Mouse (Mus musculus) stomach, embryonic 16.5 days (tissue): Measurements from ENCODE around the gene Col9a2. TPM values are rescaled to one million over a fixed set of nuclear protein-coding genes. Genes with fewer than 3 reads are reported as not detected.

Experiments
- ATAC-seq: fragments of 200-750 bp; cut with Nextera tagmentation; 2 replicates; pipeline ENCODE4 v1.8.0; 2017; ENCODE audit warnings: moderate number of reproducible peaks, moderate TSS enrichment; ENCODE audit not compliant: insufficient read depth, low FRiP score
- H3K27ac ChIP-seq: fragments of 300-500 bp; sonication (generic); 2 replicates; pipeline ENCODE4 v1.5.1; 2014; ENCODE audit warnings: low read length
- H3K27me3 ChIP-seq: fragments of 300-500 bp; sonication (generic); 2 replicates; pipeline ENCODE4 v1.6.1; 2014; ENCODE audit warnings: low read length, control low read depth, mixed read lengths; ENCODE audit not compliant: control insufficient read depth, insufficient read depth
- H3K36me3 ChIP-seq: fragments of 300-500 bp; sonication (generic); 2 replicates; pipeline ENCODE4 v1.6.1; 2014; ENCODE audit warnings: low read length; ENCODE audit not compliant: control insufficient read depth, insufficient read depth
- H3K4me1 ChIP-seq: fragments of 300-500 bp; sonication (generic); 2 replicates; pipeline ENCODE4 v1.6.1; 2014; ENCODE audit warnings: low read length, control low read depth, mixed read lengths; ENCODE audit not compliant: control insufficient read depth, insufficient read depth
- H3K4me2 ChIP-seq: fragments of 300-500 bp; sonication (generic); 2 replicates; pipeline ENCODE4 v1.6.1; 2014; ENCODE audit warnings: low read depth, low read length, mixed read lengths
- H3K4me3 ChIP-seq: fragments of 300-500 bp; sonication (generic); replicated peaks from 2 replicates; pipeline ENCODE4 v1.5.1; 2014; ENCODE audit warnings: mild to moderate bottlenecking, low read length
- H3K9ac ChIP-seq: fragments of 300-500 bp; sonication (generic); 2 replicates; pipeline ENCODE4 v1.6.1; 2014; ENCODE audit warnings: low read length
- H3K9me3 ChIP-seq: fragments of 300-500 bp; sonication (generic); replicated peaks from 2 replicates; pipeline ENCODE4 v1.6.1; 2016; ENCODE audit warnings: low read length, control low read depth; ENCODE audit not compliant: control insufficient read depth
- WGBS: fragments of 180-500 bp; shearing (Covaris S2); extraction: QIAGEN DNeasy Blood & Tissue Kit; methylation state at CpG from one replicate; pipeline ENCODE4 v1.1.7; 2014; 5-methylcytosine and 5-hydroxymethylcytosine counted together
- polyA plus RNA-seq: library from polyadenylated mRNA; unstranded; fragments of >200 nt; fragmentation: Nextera tagmentation; extraction: Ambion mirVana; gene quantifications from 2 replicates; pipeline ENCODE4 v1.2.1, GENCODE M21; 2015

The Col9a2 gene
- polyA plus RNA-seq, 1 experiment from 2014 or later = 6.2 TPM

GRCm38 (mm10) chr4:121007006-121007405, 32.2 kb upstream of the Col9a2 start:
- Histone ChIP-seq H3K4me2 (no peak overlapping the region), H3K36me3 (no peaks in the 10 kb centered on the region), H3K9ac (no peak overlapping the region), H3K27me3 (no peaks in the 10 kb centered on the region), H3K4me1 (peaks cover 27% of the 10 kb centered on the region), H3K9me3 (no peaks in the 10 kb centered on the region), H3K27ac (no peak overlapping the region), H3K4me3 (no peak overlapping the region)
- ATAC-seq = no peak

GRCm38 (mm10) chr4:121008071-121008745, 31.0 kb upstream of the Col9a2 start:
- H3K4me3 ChIP-seq = no peak overlapping the region
- no peak overlapping the region for H3K4me2 ChIP-seq
- 58% methylated on average over 3 of the region's 3 CpGs for WGBS
- H3K9ac ChIP-seq = no peak overlapping the region
- no peak overlapping the region for H3K27ac ChIP-seq
- H3K9me3 ChIP-seq = no peaks in the 10 kb centered on the region
- no peak for ATAC-seq
- H3K27me3 ChIP-seq = no peaks in the 10 kb centered on the region
- H3K4me1 ChIP-seq = peaks cover 16% of the 10 kb centered on the region
- H3K36me3 ChIP-seq = no peaks in the 10 kb centered on the region

GRCm38 (mm10) chr4:121009151-121009550, 30.0 kb upstream of the Col9a2 start:
- peaks cover 10% of the 10 kb centered on the region for H3K4me1 ChIP-seq
- H3K27me3 ChIP-seq = no peaks in the 10 kb centered on the region
- no peak overlapping the region for H3K4me2 ChIP-seq
- no peak overlapping the region for H3K9ac ChIP-seq
- no peak for ATAC-seq
- H3K36me3 ChIP-seq = no peaks in the 10 kb centered on the region
- H3K9me3 ChIP-seq = no peaks in the 10 kb centered on the region
- WGBS = 82% methylated on average over 5 of the region's 5 CpGs
- no peak overlapping the region for H3K4me3 ChIP-seq
- no peak overlapping the region for H3K27ac ChIP-seq

- no peak overlapping the region for H3K9ac ChIP-seq
- H3K4me2 ChIP-seq = no peak overlapping the region
- peaks cover 19% of the 10 kb centered on the region for H3K4me1 ChIP-seq
- H3K27me3 ChIP-seq = no peaks in the 10 kb centered on the region
- WGBS = 68% methylated on average over 11 of the region's 11 CpGs
- no peak for ATAC-seq
- no peak overlapping the region for H3K27ac ChIP-seq
- no peaks in the 10 kb centered on the region for H3K36me3 ChIP-seq
- no peak overlapping the region for H3K4me3 ChIP-seq
- H3K9me3 ChIP-seq = no peaks in the 10 kb centered on the region
Measured at GRCm38 (mm10) chr4:121010770-121011549, 28.2 kb upstream of the Col9a2 start.

GRCm38 (mm10) chr4:121014594-121015267, 24.5 kb upstream of the Col9a2 start:
- Histone ChIP-seq H3K4me1 (peaks cover 18% of the 10 kb centered on the region), H3K9ac (no peak overlapping the region), H3K27ac (no peak overlapping the region), H3K4me2 (peak overlapping the region; percentile 13; the same call in 1 of the 2 replicates), H3K36me3 (no peaks in the 10 kb centered on the region), H3K9me3 (no peaks in the 10 kb centered on the region), H3K27me3 (no peaks in the 10 kb centered on the region), H3K4me3 (no peak overlapping the region)
- ATAC-seq = no peak
- 51% methylated on average over 10 of the region's 10 CpGs for WGBS

- Histone ChIP-seq H3K9me3 (no peaks in the 10 kb centered on the region), H3K4me3 (no peak overlapping the region), H3K9ac (no peak overlapping the region), H3K4me2 (peak overlapping the region; percentile 13; the same call in 1 of the 2 replicates), H3K4me1 (peaks cover 18% of the 10 kb centered on the region), H3K36me3 (no peaks in the 10 kb centered on the region), H3K27ac (no peak overlapping the region), H3K27me3 (no peaks in the 10 kb centered on the region)
- ATAC-seq = no peak
- WGBS = 73% methylated on average over 7 of the region's 7 CpGs
Measured at GRCm38 (mm10) chr4:121015268-121015659, 23.9 kb upstream of the Col9a2 start.

GRCm38 (mm10) chr4:121016021-121016898, 22.9 kb upstream of the Col9a2 start:
- peak; percentile 16; the same call in 1 of the 2 replicates for ATAC-seq
- H3K4me2 ChIP-seq = peak overlapping the region; percentile 86
- H3K4me1 ChIP-seq = peaks cover 14% of the 10 kb centered on the region
- WGBS = 5% methylated on average over 40 of the region's 40 CpGs
- peak overlapping the region; percentile 74 for H3K27ac ChIP-seq
- H3K4me3 ChIP-seq = peak overlapping the region; percentile 95
- H3K9me3 ChIP-seq = no peaks in the 10 kb centered on the region
- peak overlapping the region; percentile 90 for H3K9ac ChIP-seq
- H3K27me3 ChIP-seq = no peaks in the 10 kb centered on the region
- H3K36me3 ChIP-seq = no peaks in the 10 kb centered on the region

GRCm38 (mm10) chr4:121016928-121017657, 22.1 kb upstream of the Col9a2 start, which contains the start of gene Smap2:
TSS of gene Smap2 (minus strand) at chr4:121017247.
- H3K4me3 ChIP-seq = peak within 1 kb of the TSS; percentile 95
- peak within 1 kb of the TSS; percentile 90 for H3K9ac ChIP-seq
- H3K9me3 ChIP-seq = no peaks in the 10 kb centered on the region
- H3K4me2 ChIP-seq = peak within 1 kb of the TSS; percentile 86
- H3K27ac ChIP-seq = peak within 1 kb of the TSS; percentile 74
- H3K36me3 ChIP-seq = no peaks in the 10 kb centered on the region
- peak; percentile 98 for ATAC-seq
- no peaks in the 10 kb centered on the region for H3K27me3 ChIP-seq
- under 1% methylated on average over 48 of the region's 48 CpGs for WGBS
- peaks cover 11% of the 10 kb centered on the region for H3K4me1 ChIP-seq
